11 mouse cellular contexts compared by ENCODE assay signal in genomic region chr6:91827016-91827570, GRCm38 (mm10). TPM values are rescaled to one million over a fixed set of nuclear protein-coding genes. Genes with fewer than 3 reads are reported as not detected.
DNase-seq lines count a peak whose midpoint lies in the region; TF ChIP-seq lines count a peak whose summit lies in the region.
"Had no signal": no experiment of that assay in that cellular context is flagged by ENCODE, and none has a peak within 500 bp of the region (broad histone marks: within the 10 kb centered on the region; RNA-seq: fewer than 3 reads in every experiment).

TSS of gene Grip2 (minus strand) at chr6:91827250.

- no peak for TF ChIP-seq CTCF in gastrocnemius, adult 2 months (IDR thresholded peaks at IDR 0.05)

- no peak for DNase-seq in gastrocnemius, postnatal 4 days (ENCODE audit: low spot score in 2 of 2)
- no peak for DNase-seq in gastrocnemius, adult 2 months
- peak; percentile 32 to 41 for DNase-seq in right cerebral cortex, postnatal 36 days (ENCODE audit: low spot score in 2 of 2)
- DNase-seq in right cerebral cortex, postnatal 14 days, result no peak
- DNase-seq in left cerebral cortex, adult 8-10 months (ENCODE audit: low spot score in 2 of 2), result peak in 1 of 2 experiments; percentile 45
- DNase-seq in thymus, postnatal 10 days (ENCODE audit: low spot score in 2 of 2), result no peak
- DNase-seq in lung, postnatal 10 days, result no peak
- DNase-seq in lung, postnatal 14 days, result no peak
- DNase-seq: kidney, postnatal 10 days had no signal

- no peak within 1 kb of the TSS for H3K4me3 ChIP-seq in gastrocnemius, adult 2 months

- intact Hi-C loops in gastrocnemius, adult 2 months (cut with DNase I), result no loop called here

- no peak within 1 kb of the TSS for H3K27ac ChIP-seq in gastrocnemius, adult 2 months
- H3K27ac ChIP-seq: macrophage had no signal

RNA-seq across cellular contexts. Expression of gene Grip2, which starts in this region (rescaled TPM):
- total RNA-seq in gastrocnemius, postnatal 4 days (2021), result 10 to 100 TPM; 14.6 to 18.4 TPM
- 1 to 10 TPM; 4.5 to 5.2 TPM for total RNA-seq in gastrocnemius, adult 2 months (2021)
- 10 to 100 TPM; 16.3 to 22.1 (median 19.0) TPM for total RNA-seq in left cerebral cortex, adult 8-10 months (2022)
- total RNA-seq: hematopoietic stem cell, adult 5-6 weeks had no signal

Comparison
In these comparisons a context has a peak if more than half of its experiments do, and no peak if none do; other contexts are left out.
1. DNase-seq: peak in right cerebral cortex, postnatal 36 days (2 of 2); none in gastrocnemius, postnatal 4 days (0 of 2), gastrocnemius, adult 2 months (single experiment), right cerebral cortex, postnatal 14 days (single experiment), thymus, postnatal 10 days (0 of 2), lung, postnatal 10 days (single experiment) and lung, postnatal 14 days (single experiment).